Mouse (Mus musculus): Measurements from ENCODE around the gene Bmp5.
"Not testable (repeated sequence)": the region's sequence is repeated elsewhere in the genome, so short reads cannot be mapped to it uniquely, and the experiment has no call there.

Gene Bmp5

DNA sequence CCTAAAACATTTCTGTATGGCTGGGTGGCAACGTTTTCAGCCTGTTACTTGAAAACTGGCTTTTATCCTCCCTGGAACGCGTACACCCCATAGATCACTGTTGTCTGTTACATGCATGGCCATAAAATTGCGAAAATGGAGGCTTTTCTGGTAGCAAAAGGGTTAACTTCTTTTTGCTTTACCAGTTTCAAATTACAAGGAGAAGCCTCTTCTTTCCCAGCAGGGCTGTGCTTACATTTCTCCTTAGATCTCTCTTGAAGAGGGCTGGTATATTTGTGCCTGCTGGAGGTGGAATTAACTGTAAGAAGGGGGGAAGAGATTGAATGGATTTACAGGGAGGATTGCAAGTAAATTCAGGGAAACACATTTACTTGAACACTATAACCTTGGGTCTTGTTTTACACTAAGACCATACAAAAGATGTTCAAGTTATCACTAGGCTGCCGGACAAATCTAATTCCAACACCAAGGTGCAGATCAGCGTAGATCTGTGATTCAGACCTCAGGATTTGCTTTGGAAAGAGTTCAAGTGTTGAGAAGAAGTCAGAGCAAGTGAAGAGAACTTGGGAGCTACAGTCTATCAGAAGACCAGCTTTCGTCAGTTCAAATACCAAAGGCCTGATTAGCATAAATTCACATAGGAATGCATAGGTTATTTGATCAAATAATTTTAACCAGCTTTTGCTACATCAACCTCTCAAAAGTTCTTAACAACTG is at the start of gene Bmp5:
Gene Bmp5 (plus strand): TSS at position 236 of the 717 bp plus-strand sequence.
- in situ Hi-C loops (cut with MboI, MseI), result loop anchor here in 1 of 2 experiments (10.0 kb wide), 1 partner anchor 270 kb away; no protein-coding TSS in a partner anchor

DNA sequence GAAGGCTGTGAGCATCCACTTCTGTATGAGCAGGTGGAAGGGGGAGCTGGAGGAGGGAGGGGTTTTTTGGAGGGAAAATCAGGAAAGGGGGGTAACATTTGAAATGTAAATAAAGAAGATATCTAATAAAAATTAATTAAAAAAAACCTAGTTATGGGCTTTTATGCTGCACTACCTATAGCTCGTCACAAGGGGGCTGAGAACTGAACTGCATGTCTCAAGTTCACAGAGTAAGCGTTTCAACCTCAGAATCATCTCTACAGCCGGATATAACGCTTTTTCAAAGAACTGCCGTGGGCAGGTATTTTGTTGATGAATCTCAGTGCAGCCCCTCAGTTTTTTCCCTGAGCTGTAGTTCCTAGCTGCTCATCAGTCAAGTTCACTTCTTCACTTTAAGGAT is 15.1 kb upstream of the Bmp5 start:
- in situ Hi-C loops (cut with MboI, MseI), result loop anchor here (5.0 to 10.0 kb wide), 3 partner anchors 365 to 477 kb away; no protein-coding TSS in a partner anchor

DNA sequence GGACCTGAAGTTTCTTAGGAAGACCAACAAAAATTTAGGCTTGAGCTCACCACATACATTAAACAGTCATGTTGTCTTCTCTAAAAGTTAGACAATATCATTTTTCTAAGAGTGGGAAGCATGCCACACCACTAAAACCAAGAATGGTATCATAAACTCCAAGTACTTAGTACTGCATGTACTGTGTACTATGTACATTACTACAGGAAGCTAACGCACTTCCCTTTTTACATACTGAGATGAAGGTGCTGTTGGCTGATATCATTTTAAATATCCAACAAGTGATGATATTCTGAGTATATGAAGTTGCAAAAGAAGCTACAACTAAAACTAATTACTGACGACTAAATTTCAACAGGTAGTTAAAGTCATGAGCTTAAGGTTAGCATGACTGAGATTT is 13.6 kb upstream of the Bmp5 start:
- in situ Hi-C loops (cut with MboI, MseI), result loop anchor here (5.0 to 10.0 kb wide), 3 partner anchors 363 to 476 kb away; no protein-coding TSS in a partner anchor

DNA sequence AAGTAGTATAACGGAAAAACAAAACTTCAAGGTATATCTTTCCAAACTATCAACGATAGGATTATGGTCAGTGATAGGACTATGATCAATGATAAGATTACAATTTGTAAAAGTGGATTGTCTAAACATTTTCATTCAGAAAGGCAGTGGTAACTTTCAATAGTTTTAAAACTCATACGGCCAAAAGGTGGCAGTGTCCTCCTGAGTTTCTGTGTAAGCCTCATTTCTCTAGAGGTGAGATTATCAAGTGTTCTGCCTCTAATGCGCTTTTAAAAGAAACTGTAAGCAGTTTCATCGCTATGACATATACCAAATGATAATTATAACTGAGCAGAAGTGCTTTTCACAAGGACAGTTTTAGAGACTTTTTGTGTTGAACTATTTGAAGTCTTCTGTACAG is 12.7 kb upstream of the Bmp5 start:
- in situ Hi-C loops (cut with MboI, MseI), result loop anchor here (5.0 to 10.0 kb wide), 3 partner anchors 362 to 475 kb away; no protein-coding TSS in a partner anchor

DNA sequence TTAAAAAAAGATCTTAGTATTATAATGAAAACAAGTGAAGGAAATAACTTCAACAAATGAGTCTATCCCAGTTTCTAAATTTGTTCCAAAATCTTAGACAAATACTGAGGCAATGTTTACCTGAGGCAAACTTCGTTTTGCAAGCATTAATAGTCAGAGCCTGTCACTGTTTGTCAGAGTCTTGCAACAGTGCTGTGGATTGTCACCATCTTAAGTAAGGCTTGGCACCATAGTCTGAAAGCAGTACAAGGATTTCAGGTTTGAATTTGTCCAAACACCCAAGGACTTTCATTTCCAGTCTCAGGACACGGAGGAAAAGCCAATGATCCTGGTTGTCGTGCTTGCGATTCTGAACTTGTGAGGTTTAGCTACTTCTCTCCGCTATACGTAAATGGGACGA is 10.4 kb upstream of the Bmp5 start:
- in situ Hi-C loops (cut with MboI, MseI), result loop anchor here (5.0 to 10.0 kb wide), 3 partner anchors 360 to 473 kb away; no protein-coding TSS in a partner anchor

DNA sequence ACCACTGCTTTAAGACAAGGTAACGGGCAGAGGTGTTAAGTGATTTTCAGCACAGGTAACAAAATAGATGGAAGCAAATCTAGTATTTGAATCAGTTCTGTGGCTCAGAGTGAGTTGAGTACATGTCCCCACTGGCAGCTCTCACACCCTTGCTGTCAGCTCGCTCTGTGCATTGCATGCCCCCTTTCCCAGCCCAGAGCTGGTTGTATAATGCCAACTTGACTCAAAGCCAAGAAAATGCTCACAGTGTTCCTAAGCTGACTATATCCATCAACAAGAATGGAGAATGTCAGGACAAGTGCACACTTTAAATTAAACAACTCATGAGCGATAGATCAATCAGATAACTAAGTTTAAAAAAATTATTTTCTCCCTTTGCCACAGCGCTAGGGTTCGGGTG is 8.6 kb upstream of the Bmp5 start:
- in situ Hi-C loops (cut with MboI, MseI), result loop anchor here in 1 of 2 experiments (10.0 kb wide), 1 partner anchor 358 kb away; no protein-coding TSS in a partner anchor

DNA sequence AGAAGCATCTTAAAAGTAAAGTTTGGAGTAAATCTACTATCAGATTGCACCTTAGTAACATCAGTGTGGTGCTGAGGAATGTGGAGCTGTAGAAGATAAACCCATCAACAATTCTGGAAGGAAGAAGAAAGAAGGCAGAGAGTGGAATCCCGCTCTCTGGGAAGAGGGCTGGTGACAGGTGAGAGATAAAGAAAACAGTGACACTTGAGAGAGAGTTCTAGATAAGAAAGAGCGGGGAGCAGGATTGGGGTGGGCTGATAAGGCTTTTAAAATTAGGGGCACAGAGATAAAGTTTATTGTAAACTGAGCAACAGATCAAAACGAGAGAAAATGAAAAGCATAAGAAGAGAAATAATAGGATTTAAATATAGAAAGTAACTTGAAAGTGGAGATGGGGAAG is 6.1 kb upstream of the Bmp5 start:
- in situ Hi-C loops (cut with MboI, MseI), result loop anchor here in 1 of 2 experiments (10.0 kb wide), 1 partner anchor 356 kb away; no protein-coding TSS in a partner anchor

DNA sequence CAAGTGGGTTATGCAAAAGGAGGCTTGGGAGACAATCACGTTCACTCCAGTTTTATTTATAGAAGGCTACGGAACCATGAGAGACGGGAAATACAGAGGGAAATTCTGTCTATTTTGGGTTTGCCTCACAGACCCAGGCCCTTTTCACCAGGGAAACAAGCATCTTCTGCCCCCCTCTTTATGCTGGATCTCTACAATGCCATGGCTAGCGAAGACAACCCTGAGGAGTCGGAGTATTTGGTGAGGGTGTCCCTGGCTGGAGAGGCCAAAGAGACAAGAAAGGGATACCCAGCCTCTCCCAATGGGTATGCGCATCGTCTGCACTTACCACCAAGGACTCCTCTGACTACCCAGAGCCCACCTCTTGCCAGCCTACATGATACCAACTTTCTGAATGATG is 989 bp downstream of the Bmp5 start:
- in situ Hi-C loops (cut with MboI, MseI), result loop anchor here in 1 of 2 experiments (10.0 kb wide), 1 partner anchor 271 kb away; no protein-coding TSS in a partner anchor

DNA sequence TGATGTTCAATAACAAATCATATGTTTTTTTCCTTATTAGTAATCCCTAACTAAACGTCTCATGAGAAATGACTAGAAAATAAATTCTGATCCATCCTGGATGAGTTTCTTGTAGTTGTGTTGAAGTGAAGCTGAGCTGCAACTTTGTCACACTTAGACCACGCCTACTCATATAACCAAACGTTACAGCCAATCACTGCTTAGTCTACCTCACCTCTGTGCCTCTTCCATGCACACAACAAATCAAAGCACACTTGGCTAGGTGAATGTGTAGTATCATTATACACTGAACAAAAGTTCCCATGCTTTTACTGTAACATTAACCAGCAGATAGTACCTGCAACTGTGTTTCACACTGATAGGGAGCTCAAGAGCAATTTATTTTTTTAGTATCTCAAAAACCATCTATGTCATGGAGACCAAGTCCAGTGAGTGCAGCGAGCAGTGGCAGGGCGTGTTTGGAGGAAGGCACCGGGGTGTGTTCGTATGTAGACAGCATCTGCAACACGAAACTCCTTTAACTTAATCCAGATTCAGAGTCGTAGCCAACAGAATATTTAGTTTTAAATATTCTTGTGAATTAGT is 3.7 kb downstream of the Bmp5 start:
- in situ Hi-C loops (cut with MboI, MseI), result loop anchor here in 1 of 2 experiments (10.0 kb wide), 1 partner anchor 274 kb away; no protein-coding TSS in a partner anchor

DNA sequence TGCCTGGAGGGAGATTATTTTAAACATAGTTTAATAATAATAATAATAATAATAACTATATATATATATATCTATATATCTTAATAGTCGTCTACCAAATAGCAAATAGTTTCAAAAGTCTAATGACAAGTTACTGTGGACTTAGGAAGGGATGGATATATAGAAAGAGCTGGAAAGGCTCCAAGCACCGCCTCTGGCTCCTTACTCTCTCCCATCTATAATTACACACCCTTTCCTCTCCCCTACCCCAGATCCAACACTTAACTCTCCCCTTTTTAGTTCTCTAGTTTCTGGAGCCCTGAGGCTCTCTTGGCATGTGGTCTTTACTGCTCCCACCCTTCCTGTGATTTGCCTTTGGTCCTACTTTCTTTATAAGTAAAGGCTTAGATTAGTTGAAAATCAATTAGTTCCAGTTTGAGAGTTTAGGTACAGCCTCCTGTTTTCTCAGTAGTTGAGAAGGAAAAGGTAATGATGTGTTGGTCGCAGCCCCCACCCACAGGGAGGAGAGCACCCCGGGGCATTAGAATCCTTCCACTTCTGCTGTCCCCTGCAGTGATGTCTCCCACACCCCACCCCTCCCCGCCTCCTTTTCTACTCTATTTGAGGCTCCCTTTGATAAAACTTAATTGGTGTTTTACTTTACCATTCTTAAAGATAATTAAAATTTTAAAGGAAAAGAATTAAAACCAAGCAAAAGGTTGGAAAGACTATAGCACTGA is 5.6 kb downstream of the Bmp5 start:
- in situ Hi-C loops (cut with MboI, MseI), result no loop called here

DNA sequence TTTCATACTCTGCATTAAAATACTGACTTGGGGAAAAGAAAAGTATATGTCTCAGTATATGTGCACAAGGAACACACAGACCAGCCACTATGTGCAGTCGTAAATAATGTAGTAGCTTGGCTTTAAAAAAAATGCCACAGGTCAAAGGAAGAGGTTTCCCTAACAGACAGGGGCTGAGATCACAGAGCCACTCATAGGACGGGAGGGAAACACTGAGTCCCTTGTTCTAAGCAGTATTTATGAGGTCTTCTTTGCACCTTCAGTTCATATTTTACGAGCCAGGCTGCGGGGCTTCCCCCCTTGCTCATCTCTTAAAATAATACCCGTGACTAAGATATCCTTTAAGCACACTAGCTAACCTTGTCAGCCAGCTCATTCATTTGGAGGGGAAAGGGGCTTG is 6.4 kb downstream of the Bmp5 start:
- in situ Hi-C loops (cut with MboI, MseI), result no loop called here

DNA sequence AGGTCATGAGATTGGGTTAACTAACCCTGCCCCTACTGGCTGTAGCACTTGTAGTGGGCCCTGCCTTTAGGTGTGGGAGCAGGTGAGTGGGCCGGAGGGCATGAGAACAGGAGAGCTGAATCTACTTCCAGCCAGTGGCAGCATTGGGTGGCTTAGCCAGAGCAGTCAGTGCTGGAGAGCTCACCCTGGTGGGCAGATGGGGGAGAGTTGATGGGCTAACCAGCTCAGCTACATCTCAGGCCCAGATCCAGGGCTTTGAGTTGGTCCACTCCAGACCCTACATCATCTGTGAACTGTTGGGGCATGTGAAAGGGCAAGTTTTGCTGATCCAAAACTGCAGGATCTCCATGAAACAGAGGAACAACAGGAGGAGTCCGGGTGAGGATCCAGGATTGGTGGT is 8.4 kb downstream of the Bmp5 start:
- in situ Hi-C loops (cut with MboI, MseI), result no loop called here

DNA sequence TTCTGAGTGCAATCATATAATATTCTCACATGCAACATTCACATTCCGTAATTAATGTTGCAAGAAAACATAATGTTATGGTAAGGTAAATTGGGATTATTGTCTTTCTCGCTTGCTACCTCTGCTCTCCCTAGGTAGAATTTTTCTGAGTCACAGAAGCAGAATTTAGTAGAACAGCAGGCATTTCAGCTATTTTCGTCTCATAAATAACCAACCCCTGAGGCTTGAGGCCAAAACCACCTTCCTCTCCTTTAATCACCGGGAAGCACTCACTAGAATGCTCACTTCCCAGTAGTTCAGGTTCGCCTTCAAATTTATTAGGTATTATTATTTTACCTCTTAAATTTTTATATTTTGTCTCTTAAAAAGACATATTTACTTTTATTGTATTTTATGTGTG is 10.8 kb downstream of the Bmp5 start:
- in situ Hi-C loops (cut with MboI, MseI), result no loop called here

DNA sequence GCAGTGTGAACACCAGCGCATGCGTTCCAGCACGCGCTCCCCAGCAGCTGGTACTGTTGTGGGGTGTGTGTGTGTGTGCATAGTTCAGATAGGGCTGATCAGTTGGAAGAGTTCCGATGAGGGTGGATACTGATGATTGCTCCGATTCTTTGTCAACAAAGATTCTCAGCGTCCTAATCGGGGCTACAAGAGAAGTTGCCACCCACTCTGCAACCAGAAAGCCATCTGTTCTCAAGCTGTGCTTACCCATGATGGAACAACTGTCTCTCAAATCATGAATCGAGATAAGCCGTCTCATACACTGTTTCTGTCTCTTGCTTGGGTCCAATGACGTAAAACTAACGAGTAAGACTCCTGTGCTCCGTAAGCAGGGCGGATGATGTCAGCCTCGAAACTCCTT is 12.0 kb downstream of the Bmp5 start:
- in situ Hi-C loops (cut with MboI, MseI), result no loop called here

DNA sequence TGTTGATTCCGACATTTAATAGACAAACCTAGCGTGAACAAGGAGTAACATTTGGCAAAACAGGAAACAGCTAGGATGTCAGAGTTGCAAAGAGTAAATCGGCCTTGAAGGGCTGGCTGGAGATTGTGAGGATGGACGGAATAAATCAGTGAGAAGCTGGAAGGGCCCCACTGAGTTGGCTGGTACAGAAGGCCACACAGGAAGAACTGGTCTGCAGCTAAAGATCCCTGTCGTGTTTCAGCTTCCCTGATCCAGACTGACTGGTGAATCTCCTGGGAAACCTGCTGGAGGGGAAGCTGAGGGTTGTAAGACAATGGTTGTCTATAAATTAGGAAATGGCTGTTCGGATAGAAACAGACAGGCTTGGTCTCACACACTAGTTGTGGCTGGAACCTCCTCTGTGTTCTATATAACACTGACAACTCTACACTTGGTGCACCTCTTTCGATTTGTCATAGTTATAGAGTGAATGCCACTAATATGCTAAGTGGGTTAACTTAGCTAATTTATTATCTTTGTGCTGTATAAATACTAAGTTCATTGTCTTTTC is 14.8 kb downstream of the Bmp5 start:
- in situ Hi-C loops (cut with MboI, MseI), result no loop called here

DNA sequence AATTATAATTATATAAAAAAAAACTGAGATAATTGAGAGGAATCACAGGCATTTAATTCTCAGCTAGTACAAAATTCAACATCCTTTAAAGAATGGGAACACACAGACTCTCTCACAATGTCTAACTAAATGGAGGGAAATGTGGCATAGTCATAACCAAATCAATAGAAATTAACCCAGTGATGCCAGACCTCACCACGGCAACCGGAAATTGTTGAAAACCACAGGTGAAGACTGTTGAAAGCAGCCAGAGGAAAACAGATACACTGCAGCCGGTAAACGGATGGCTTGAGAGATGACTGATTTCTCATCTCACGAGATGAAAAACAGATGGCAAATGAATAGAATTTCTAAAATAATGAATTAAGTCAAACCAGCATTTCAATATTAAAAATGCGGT is 29.8 kb downstream of the Bmp5 start:
- in situ Hi-C loops (cut with MboI, MseI), result no loop called here

DNA sequence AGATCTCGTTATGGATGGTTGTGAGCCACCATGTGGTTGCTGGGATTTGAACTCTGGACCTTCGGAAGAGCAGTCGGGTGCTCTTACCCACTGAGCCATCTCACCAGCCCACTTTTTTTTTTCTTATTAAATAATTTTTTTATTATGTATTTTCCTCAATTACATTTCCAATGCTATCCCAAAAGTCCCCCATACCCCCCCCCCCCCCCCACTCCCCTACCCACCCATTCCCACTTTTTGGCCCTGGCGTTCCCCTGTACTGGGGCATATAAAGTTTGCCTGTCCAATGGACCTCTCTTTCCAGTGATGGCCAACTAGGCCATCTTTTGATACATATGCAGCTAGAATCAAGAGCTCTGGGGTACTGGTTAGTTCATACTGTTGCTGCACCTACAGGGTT is 33.0 kb downstream of the Bmp5 start:
- in situ Hi-C loops (cut with MboI, MseI), result not testable (repeated sequence)

DNA sequence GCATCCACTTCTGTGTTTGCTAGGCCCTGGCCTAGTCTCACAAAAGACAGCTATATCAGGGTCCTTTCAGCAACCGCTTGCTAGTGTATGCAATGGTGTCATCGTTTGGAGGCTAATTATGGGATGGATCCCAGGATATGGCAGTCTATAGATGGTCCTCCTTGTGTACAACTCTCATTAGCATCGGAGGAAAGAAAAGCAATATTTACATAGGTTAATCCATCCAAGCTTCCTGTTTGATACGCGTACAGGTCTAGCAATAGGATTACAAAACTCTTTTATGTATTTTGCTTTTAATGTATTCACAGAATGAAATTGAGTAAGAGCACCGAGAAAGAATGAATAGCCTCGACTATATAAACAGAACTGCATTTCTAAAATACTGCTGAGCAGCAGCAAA is 33.5 kb downstream of the Bmp5 start:
- in situ Hi-C loops (cut with MboI, MseI), result no loop called here

DNA sequence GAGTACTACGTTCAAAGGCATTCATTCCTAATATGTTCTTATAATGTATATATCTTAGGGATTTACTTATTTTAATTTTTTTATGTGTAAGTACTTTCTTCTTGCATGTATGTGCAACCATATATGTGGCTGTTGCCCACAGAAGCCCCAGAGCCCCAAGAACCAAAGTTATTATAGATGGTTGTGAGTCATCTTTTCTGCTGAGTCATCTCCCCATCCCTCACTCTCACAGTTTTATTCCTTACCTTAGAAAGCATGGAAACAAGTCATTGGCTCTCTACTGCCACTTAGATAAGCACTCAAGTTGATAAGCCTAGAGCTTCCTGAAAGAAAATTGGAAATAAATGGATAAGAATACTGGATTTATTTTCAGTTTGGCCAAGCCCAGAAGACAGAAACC is 40.0 kb downstream of the Bmp5 start:
- in situ Hi-C loops (cut with MboI, MseI), result no loop called here

DNA sequence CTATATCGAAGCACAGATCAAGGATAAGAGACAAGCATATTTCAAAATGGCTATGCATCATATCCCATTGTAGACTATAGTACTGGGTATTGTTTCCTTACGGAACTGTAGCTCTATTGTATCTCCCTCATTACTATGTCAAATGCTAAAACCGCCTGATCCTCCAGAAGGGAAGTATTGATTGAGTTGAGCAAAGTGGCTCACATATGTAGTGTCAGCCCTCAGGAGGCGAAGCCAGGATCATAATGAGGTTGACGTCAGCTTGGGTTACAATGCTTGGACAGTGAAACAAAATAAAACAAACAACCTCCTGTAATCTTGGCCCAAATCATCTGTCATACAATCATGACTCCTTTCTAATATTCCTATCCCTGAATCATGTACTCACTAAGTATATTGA is 43.2 kb downstream of the Bmp5 start:
- in situ Hi-C loops (cut with MboI, MseI), result no loop called here

DNA sequence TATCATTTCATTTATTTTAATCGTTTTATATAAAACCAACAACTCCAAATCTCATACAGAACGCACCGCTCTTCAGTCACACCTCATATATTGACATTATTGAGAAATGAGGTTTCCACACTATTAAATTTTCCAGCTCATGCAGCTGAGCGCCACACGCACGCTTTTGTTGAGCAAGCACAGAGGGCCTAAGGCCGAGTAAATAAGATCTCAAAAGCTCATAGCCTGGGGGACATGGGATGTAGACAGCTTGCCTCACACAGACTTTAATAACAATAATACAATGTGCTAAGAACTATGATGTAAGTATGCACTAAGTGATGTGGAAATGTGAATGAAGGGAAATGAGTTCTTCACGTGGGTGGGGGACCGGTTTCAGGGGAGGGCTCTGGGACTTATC is 57.3 kb downstream of the Bmp5 start:
- in situ Hi-C loops (cut with MboI, MseI), result no loop called here

DNA sequence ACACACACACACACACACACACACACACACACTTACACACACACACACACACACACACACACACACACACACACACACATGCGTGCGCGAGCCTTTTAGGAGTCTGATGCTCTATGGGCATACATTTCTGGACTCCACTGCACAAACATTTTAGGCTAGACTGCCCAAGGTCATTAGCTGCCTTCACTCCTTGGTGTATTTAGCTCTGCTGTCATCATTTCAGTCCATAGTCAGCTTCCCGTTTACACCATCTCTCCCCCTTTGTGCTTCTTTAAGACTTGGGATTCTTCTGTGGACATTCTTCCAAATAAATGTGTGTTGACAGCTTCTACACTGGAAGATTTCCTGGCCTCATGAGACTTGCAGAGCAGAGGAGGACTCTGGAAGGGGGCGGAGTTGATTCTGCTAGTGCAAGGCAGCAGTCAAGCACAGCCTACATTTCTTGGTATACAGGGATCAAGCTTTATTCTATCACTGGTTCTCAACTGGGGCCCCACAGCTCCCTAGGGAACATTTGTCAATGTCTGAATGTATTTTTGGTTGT is 58.1 kb downstream of the Bmp5 start:
- in situ Hi-C loops (cut with MboI, MseI), result no loop called here
